Mouse (Mus musculus) liver (tissue): ENCODE results near the gene She.

Experiments used
- DNase-seq: peaks from one replicate; pipeline ENCODE4 v3.0.0-alpha.2; 2020; ENCODE audit warnings: mixed read lengths

The She gene

DNA sequence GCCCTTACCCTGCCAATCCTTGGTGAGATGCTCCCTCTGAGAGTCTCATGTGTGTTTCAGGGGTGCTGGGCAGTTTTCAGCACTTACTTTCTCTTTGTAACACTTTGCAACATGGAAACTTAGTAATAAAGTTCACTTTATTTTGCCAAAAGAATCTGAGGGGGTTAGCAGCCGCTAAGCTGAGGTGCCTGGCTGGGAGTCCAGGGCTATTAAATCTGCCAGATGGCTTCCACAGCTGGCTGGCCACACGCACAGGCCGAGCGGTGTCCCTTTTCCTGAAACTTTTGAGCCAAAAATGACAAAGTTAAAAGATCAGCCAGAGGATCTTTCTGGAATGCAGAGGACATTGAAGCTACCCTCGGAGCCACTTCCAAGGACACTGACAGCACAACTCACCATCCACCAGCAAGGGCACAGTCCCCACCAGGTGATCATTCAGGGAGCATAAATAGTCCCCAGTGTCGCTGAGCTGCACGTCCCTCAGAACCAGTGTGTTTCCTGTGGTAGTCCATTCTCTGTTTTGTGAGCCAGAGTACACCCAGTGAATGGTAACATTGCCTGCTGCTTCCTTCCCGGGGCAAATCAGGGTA lies 58.8 kb downstream of the She start:
- no peak for DNase-seq

DNA sequence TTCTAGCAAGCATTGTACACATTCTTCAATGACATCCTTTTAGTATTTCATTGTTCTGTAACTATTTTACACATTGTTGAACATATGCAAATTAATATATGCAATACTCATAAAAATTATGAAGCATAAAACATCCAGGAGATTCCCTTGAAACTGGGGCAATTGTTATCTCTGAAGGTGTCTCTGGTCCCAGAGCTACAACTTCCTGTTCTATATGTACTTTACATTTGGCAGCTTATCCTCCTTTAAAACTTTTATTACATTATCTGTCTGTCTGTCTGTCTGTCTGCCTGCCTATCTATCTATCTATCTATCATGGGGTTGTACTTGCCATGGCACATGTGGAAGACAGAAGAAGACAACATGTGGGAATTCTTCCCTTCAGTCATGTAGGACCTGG lies 60.5 kb downstream of the She start:
- no peak for DNase-seq

DNA sequence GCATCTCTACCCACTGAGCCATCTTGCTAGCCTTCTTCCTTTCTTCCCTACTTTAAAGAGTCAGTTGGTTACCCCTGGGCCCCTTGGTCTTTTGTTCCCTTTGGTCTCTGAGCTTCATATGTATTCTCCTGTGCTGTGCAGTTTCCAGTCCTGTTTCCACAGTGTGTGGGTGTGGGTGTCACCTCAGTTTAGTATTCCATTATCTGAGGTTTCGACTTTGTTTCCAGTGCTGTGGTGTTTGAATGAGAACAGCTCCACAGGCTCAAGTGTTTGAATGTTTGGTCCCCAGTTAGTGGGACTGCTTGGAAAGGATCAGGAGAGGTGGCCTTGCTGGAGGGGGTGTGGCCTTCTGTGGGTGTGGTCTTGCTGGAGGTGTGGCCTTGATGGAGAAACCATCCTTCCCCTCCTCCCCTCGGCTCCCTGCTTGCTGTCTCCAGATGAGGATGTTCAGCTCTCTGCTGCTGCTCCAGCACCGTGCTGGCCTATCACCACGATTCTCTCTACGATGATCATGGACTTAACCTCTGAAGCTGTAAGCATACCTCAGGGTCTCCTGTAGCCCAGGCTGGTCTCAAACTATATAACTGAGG lies 61.4 kb downstream of the She start:
- DNase-seq: peak; percentile 52

DNA sequence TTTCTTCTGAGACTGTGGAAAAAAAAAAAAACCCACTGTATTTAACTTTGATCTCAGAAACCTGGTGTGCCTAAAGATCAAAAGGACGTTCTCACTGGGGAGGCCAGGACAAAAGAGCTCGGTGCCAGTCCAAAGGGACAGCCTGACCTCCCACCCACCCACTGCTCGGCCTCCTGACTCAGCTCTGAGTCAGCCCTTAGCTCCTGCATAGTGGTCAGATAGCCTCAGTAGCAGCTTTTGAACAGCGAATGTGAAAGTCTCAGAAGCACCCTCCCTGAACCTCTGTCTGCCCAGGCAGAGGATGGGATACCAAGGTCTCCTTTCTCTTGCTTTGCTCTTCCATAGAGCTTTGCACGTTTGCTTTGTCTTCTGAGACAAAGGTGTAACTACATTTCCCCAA lies 65.4 kb downstream of the She start:
- no peak for DNase-seq

DNA sequence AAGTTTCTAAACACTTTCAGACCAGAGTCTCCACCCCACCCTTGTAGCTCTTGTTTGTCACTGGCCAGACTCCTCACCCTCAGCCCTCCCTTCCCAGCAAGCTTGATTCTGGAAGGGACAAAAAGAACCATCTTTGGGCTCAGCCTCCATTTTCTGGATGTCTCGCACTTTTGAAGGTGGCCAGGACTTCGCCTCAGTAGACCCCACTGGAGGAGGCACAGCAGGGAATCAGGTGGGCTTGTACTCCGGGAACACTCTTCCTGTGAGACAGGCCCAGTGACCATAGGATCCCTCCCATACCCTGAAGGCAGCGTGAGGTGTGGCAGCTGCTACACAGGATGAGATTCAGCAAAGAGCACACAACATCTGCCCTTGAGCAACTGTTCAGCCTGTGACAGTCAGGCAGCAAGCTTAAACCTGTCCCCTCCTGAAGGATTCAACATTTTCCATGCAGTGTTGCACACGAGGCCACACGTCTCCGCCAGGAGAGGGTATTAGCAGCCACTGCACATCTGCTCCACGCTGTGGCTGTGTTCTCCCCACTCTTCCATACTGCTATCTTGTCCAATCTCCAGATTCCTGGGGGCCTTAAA lies 66.1 kb downstream of the She start:
- DNase-seq: no peak

DNA sequence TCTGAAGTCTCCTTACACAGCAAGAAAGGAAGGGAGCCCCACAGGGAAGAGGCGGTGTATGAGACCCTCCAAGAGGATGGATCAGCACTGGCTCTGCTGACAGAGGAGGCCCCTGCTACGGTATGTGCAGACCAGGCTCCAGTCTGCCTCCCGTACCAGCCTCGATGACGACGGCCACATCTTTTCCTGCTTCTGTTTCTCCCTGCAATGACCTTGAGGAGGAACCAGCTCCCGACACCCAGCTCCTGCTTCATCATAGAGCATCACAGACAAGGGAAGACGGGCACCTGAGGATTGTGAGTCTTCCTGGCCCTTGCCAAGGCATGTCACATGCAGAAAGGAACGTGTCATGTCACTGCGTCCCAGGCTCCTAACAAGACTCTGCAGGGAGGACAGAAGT lies 66.8 kb downstream of the She start:
- DNase-seq: no peak

DNA sequence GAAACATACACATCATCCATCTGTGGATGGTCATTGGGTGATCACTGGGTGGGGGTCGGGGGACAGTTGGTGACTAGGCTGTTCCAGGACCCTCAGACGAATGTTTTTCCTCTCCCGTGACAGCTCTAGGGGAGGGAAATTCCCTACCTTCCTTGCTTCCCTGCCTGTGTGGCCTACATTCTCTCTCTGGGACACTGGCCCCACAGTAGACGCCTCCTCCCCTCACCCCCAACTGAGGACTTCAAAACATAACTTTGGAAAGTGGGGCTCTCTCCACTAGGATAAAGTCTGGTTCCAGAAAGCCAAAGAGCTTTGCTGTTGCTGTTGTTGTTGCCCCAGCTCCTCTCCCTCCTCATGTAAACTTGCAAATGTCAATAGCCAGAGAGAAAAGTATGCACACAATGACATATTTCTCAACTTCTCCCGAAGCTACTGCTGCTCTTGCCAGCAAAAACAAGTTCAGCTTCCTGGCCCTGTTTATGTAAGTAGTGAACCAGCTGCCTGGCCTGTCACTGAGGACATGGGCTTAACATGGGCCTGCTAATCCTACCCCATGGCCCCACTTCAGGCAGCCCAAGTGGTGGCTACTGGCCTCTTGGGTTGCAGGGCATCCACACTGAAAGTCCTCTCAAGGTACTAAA lies 67.8 kb downstream of the She start:
- no peak for DNase-seq

DNA sequence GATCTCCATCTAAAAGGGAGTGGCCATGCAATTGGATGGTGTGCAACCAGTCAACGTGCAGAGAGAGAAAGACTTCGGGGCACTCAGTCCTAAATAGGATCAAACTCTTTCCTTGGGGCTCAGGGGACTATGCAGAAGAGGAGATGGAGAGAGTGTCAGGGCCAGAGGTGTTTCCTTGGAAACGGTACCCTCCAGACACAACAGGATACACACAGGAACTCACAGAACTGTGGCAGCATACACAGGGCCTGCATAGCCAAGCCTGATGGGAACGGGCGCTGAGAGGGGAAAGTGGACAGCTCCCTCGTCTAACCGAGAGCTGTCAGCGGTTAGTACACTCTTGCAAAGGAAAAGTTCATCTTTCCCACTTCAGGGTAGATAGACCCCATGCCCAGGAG lies 68.3 kb downstream of the She start:
- no peak for DNase-seq

DNA sequence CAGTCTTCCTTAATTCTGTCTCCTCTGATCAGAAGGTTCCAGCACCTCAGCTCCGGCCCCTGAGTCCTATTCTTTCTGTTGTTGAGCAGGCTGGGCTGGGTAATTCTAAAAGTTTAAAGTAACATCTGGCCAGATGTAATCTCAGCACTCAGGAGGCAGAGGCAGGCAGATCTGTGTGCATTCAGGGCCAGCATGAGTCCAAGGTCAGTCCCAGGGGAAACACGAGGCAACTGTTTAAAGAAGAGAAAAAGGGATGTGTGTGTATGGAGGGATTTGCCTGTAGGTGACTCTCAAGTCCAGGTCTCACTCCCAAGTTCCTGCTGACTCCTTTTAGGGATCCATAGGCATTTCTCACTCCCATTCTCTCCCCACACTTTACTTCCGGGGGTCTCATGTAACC lies 76.7 kb downstream of the She start:
- DNase-seq: no peak
